Mouse (Mus musculus) c-Kit-positive CD71-positive TER-119-positive erythroid progenitor cells, embryonic 14.5 days (primary cell): ENCODE results near the gene Mrps12.
A peak's percentile ranks its signal among the peaks of the same experiment; 100 is the strongest.

Experiments
- DNase-seq: peaks from one replicate; pipeline ENCODE4 v3.0.0-alpha.2; 2013; ENCODE audit warnings: low spot score

Mrps12 gene

GRCm38 (mm10) chr7:28741709-28742438 is at the start of gene Mrps12, which contains the start of gene Sars2:
Gene Mrps12 (minus strand): TSS chr7:28741820.
Gene Sars2 (plus strand): TSS chr7:28741992.
- DNase-seq: peak; percentile 98

- DNase-seq: no peak
These were observed 48.6 kb upstream of the Mrps12 start for GRCm38 (mm10) chr7:28790066-28790806.

DNA sequence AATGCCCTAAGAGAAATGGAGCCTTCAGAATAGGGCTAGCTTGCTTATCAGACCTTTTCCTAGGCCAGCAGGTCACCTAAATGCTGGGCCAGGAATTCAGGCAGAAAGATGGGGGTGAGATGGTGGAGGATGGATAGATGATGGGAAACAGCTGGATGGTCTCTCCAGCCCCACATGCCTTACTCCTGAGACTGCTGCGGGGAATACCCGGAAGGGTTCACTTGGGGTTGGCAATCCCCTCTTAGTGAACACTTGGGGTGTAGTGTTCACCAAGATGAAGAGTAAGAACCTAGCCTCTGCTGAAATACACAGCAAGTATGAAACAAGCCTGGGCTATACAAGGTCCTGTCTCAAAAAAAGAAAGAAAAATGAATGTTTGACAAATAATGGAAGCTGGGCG is 47.6 kb upstream of the Mrps12 start:
- no peak for DNase-seq

GRCm38 (mm10) chr7:28788307-28789195 is 46.9 kb upstream of the Mrps12 start, which contains the start of gene Rinl:
Gene Rinl (plus strand): TSS chr7:28788969.
- DNase-seq: no peak

- no peak for DNase-seq
These were observed 46.3 kb upstream of the Mrps12 start for GRCm38 (mm10) chr7:28787884-28788283.

DNA sequence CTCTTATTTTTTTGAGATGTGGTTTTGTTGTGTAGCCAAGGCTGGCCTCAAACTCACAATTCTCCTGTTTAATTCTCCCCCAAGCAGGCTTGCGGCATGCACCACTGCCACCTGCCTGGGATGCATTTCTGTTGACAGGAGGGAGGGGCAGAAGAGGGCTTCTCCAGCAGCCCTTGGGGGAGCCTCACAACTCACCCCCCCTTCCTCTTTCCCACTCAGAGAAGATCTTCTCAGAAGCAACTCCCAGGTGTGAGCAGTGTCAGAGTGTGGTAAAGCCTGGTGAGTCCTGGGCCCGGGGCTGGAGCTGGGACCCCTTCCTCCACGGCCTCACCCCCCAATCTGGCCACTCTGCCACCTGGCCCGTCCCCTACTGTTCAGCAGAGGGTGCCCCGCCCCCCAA is 43.5 kb upstream of the Mrps12 start:
- DNase-seq: no peak

DNA sequence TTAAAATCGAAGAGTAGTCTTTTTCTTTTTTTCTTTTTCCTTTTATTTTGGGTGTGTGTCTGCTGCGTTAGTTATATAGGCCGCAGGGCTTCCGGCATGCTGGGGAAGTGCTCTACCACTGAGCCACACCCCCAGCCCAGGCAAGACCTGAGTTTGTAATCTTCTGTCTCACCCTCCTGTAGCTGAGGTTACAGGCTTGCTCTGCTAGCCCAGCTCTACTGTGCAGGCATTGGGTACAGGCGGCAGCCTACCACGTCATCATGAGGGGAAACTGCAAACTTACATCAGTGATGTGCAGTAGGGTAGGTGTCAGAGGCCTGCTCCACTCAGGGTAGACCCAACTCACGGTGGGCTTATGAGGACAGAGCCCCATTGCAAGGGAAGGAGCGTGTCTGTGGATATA is 39.6 kb upstream of the Mrps12 start:
- DNase-seq: no peak

GRCm38 (mm10) chr7:28780857-28781256 is 39.2 kb upstream of the Mrps12 start:
- no peak for DNase-seq

GRCm38 (mm10) chr7:28780067-28780658 is 38.5 kb upstream of the Mrps12 start:
- peak; percentile 93 for DNase-seq

GRCm38 (mm10) chr7:28778825-28779224 is 37.2 kb upstream of the Mrps12 start:
- no peak for DNase-seq

DNA sequence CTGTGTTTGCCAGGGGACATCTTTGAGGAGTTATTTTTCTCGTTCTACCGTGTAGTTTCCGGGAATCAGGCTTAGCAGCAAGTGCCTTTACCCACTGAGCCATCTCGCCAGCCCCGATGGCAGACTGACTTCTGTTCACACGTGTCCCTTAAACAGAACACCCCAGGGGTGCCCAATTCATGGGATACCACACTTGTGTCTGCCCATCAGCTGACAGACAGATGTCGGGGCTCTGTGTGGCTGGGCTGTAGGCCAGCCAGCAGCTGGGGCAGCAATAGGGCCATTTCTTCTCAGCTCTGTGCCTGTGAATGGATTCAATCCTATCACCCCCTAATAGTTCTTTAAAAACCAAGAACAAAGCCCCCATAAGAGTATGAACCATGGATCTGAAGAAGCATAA is 33.5 kb upstream of the Mrps12 start:
- no peak for DNase-seq

GRCm38 (mm10) chr7:28774164-28774563 is 32.5 kb upstream of the Mrps12 start:
- no peak for DNase-seq

- DNase-seq: no peak
These were observed 31.5 kb upstream of the Mrps12 start for GRCm38 (mm10) chr7:28773163-28773562.

DNA sequence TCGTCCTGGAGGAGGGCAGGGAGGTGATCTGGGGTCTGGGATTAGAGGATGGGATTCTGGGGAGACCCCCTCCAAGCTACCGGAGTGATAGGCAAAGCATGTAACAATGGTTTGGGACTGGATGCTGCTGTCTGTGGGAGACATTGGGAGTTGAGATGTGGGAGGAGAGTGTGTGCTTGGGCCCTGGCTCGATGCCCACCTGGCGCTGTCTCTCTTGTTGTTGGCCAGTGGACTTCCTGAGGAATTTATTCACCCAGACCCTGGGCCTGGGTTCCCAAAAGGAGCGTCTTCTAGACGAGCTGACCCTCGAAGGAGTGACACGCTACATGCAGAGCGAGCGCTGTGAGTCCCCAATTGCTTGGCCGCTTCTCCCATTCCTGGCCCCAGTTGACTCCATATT is 30.2 kb upstream of the Mrps12 start:
- no peak for DNase-seq

GRCm38 (mm10) chr7:28770309-28770708 is 28.7 kb upstream of the Mrps12 start:
- DNase-seq: no peak

DNA sequence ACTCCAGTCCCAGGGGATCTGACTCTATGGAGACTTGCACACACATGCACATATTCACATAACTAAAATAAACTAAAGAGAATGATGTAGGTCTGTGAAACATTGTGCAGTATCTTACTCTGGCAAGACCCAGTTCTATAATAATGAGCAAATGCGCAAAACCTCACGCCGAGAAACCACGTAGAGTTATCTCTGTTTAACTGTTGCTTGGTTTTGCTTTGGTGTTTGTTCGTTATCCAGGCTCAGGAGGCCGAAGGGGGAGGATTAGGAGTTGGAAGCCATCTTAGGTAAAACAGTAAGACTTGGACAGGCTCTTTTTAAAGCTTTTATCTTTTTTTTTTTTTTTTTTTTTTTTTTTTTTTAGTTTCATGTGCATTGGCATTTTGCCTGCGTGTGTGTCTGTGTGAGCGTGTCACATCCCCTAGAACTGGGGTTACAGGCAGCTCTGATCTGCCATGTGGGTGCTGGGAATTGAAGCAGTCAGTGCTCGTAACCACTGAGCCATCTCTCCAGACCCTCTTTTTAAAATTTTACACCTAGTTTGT is 27.9 kb upstream of the Mrps12 start:
- DNase-seq: no peak

DNA sequence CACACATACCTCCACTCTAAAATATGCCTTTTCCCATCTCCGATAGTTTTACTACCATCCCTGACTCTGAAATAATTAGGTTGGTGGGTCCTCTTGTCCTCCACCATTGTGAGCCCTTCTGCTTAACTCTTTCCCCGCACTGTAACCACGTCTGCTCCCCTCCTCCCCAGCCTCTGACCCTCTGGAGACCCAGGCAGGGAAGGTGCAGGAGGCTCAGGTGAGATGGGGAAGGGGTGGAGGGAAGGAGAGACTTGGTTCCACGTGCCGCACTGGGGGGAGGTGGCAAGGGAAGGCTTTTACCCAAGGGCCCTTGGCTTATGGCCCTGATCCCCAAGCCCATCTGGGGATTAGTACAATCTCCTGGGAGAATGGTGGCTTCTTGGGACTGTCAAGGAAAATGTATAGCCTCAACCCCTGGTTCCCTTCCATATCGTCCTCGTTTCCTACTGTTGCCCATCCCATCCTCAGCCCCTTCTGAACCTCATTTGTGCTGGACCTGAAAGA is 25.9 kb upstream of the Mrps12 start, which contains the start of gene Nfkbib:
TSS of gene Nfkbib (minus strand) at position 51 of the 504 bp plus-strand sequence.
- DNase-seq: no peak

GRCm38 (mm10) chr7:28766910-28767309 is 25.3 kb upstream of the Mrps12 start:
- DNase-seq: no peak

DNA sequence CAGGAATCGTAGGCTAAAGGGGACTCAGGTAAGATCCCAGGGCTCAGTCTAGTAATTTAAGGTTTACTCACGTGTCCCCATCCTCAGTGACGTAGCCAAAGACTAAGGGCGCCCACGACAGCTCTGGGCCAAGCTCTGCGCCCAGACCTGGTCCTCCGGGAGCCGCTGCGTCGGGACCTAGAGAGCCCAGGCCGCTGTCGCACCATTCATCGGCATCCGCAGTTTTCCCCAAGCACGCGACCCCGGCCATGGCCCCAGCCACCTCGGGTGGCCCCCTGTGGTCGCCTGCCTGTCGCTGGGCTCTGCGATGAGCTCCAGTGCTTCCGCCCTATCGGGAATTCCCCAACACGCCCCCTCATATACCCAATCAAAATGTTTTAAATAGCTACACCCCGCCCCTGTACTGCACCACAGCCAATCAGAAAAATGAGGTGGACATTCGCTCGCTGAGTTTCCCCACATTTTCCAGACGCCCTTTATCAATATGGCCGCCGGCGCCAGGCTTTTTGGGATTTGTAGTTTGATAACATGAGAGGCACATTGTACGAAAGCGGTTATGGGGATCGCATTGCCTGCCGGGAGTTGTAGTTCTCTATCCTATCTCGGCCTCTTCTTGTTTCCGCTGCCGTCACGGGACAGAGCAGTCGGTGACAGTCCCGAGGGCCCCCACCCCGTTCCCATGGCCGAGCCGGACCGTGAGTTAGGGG is 24.7 kb upstream of the Mrps12 start, which contains the start of gene Sirt2:
TSS of gene Sirt2 (plus strand) at position 563 of the 707 bp plus-strand sequence.
- peak; percentile 99 for DNase-seq

GRCm38 (mm10) chr7:28765211-28765610 is 23.6 kb upstream of the Mrps12 start:
- DNase-seq: no peak

GRCm38 (mm10) chr7:28761907-28762306 is 20.3 kb upstream of the Mrps12 start:
- DNase-seq: no peak
